Mouse (Mus musculus) liver, adult 2 months (tissue): Measurements from ENCODE around the gene Tmub1. TPM values are rescaled to one million over a fixed set of nuclear protein-coding genes. Genes with fewer than 3 reads are reported as not detected.

Experiments
- DNase-seq: peaks from one replicate; pipeline ENCODE4 v3.0.0-alpha.2; 2011; ENCODE audit warnings: low read depth, low spot score; ENCODE audit errors: extremely low read depth
- H3K27ac ChIP-seq: fragments of 200-500 bp; replicated peaks from 2 replicates; pipeline ENCODE4 v1.5.1; 2012; ENCODE audit warnings: low read depth, mild to moderate bottlenecking, control low read depth, inconsistent platforms, low read length; ENCODE audit not compliant: insufficient read depth
- H3K27me3 ChIP-seq: fragments of 200-500 bp; 2 replicates; pipeline ENCODE4 v1.6.1; 2012; ENCODE audit warnings: mild to moderate bottlenecking, moderate library complexity, low read length, inconsistent platforms; ENCODE audit not compliant: control insufficient read depth, insufficient read depth
- H3K36me3 ChIP-seq: fragments of 200-500 bp; 2 replicates; pipeline ENCODE4 v1.6.1; 2012; ENCODE audit warnings: low read length, inconsistent platforms; ENCODE audit not compliant: control insufficient read depth, insufficient read depth
- H3K4me1 ChIP-seq: fragments of 200-500 bp; 2 replicates; pipeline ENCODE4 v1.6.1; 2011; ENCODE audit warnings: low read length; ENCODE audit not compliant: control insufficient read depth, insufficient read depth
- H3K4me3 ChIP-seq: fragments of 200-500 bp; 2 replicates; pipeline ENCODE4 v1.5.1; 2011; ENCODE audit warnings: low read depth, mild to moderate bottlenecking, control low read depth, low read length, moderate library complexity; ENCODE audit not compliant: insufficient read depth
- H3K79me2 ChIP-seq: fragments of 200-500 bp; 2 replicates; pipeline ENCODE4 v1.6.1; 2012; ENCODE audit warnings: inconsistent platforms, mild to moderate bottlenecking, low read length, moderate library complexity; ENCODE audit not compliant: control insufficient read depth, insufficient read depth
- H3K9ac ChIP-seq: fragments of 200-500 bp; 2 replicates; pipeline ENCODE4 v1.6.1; 2012; ENCODE audit warnings: low read depth, mild to moderate bottlenecking, control low read depth, inconsistent platforms, low read length
- CTCF ChIP-seq: fragments of 200-500 bp; IDR thresholded peaks from 2 replicates; pipeline ENCODE4 v1.5.1; 2011; ENCODE audit warnings: low read depth, low read length, control low read depth
- POLR2A ChIP-seq: fragments of 200-500 bp; IDR thresholded peaks from 2 replicates; pipeline ENCODE4 v1.6.1; 2011; ENCODE audit warnings: low read length, control low read depth; ENCODE audit not compliant: insufficient read depth; ENCODE audit errors: extremely low read depth
- WGBS: fragments of 180-500 bp; shearing (Covaris S2); methylation state at CpG from one replicate; pipeline ENCODE4 v1.1.7; 2018; 5-methylcytosine and 5-hydroxymethylcytosine counted together
- polyA plus RNA-seq: library from polyadenylated mRNA; depleted of rRNA; stranded (reverse); fragments of >200 nt; gene quantifications from 2 replicates; pipeline ENCODE4 v1.2.3, GENCODE M21; 2012
- total RNA-seq: library from RNA; depleted of rRNA; stranded (reverse); fragments of >200 nt; gene quantifications from 2 replicates; pipeline ENCODE4 v1.2.3, GENCODE M21; 2014

Tmub1 gene
- total and polyA plus RNA-seq, 2 experiments = 5.2 to 30.7 TPM

DNA sequence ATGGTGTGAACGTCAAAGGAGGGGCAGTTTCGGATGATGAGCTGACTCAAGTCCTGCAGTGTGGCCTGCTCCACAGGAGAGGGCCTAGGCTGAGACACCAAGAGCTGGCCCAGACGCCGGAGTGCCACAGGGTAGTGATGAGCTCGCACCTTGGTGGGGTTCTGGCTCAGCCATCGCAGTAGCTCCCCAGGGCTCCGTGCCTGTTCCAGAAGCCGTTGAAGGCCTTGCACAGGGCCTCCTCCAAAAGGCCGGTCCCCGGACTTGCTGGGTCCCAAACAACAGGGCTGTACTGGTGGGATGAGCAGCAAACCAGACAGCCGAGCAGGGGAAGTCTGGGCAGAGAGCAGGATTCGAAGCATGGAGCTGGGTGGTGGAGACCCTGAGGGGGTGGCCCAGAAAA lies 3.7 kb downstream of the Tmub1 start:
- no peak for DNase-seq
- Histone ChIP-seq H3K27me3 (no peaks in the 10 kb centered on the region), H3K4me1 (peaks cover 17% of the 10 kb centered on the region), H3K27ac (no peak overlapping the region), H3K9ac (no peak overlapping the region; the same call in 1 of the 2 replicates), H3K4me3 (peak overlapping the region; percentile 8; the same call in 1 of the 2 replicates), H3K36me3 (no peaks in the 10 kb centered on the region; the same call in 1 of the 2 replicates), H3K79me2 (peaks cover 7% of the 10 kb centered on the region; the same call in 1 of the 2 replicates)
- TF ChIP-seq CTCF (no peak), POLR2A (no peak)
- 86% methylated on average over 12 of the region's 12 CpGs for WGBS

GRCm38 (mm10) chr5:24443204-24443603 lies 4.5 kb downstream of the Tmub1 start:
- DNase-seq = no peak
- Histone ChIP-seq H3K9ac (no peak overlapping the region), H3K27me3 (no peaks in the 10 kb centered on the region), H3K79me2 (peaks cover 7% of the 10 kb centered on the region; the same call in 1 of the 2 replicates), H3K4me3 (no peak overlapping the region), H3K27ac (no peak overlapping the region), H3K4me1 (peaks cover 17% of the 10 kb centered on the region), H3K36me3 (no peaks in the 10 kb centered on the region; the same call in 1 of the 2 replicates)
- TF ChIP-seq POLR2A = no peak
- no peak for TF ChIP-seq CTCF
- 92% methylated on average over 7 of the region's 7 CpGs for WGBS

DNA sequence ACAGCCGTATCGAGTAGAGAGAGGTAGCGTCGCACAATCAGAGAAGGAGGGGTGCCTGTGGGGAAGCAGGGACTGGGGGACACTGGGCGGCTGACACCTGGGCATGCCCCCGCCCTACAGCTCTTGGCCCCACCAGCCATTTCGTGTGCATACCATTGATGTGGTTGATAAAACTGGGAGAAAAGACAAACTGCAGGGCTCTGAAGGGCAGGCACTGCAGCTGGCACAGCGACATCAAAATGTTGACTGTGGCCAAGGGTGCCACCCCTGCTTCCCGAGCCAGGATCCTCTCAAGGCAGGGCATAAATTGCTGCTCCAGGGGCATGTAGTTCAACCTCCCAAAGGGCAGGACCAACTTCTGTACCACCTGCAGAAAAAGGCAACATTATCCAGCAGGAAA lies 5.6 kb downstream of the Tmub1 start:
- Histone ChIP-seq H3K27ac (no peak overlapping the region), H3K36me3 (peaks cover under 1% of the 10 kb centered on the region; the same call in 1 of the 2 replicates), H3K4me3 (no peak overlapping the region), H3K4me1 (peaks cover 17% of the 10 kb centered on the region), H3K9ac (no peak overlapping the region), H3K27me3 (no peaks in the 10 kb centered on the region), H3K79me2 (peaks cover 7% of the 10 kb centered on the region; the same call in 1 of the 2 replicates)
- TF ChIP-seq CTCF = no peak
- TF ChIP-seq POLR2A = no peak
- no peak for DNase-seq
- 69% methylated on average over 9 of the region's 9 CpGs for WGBS

GRCm38 (mm10) chr5:24441187-24441586 lies 6.5 kb downstream of the Tmub1 start:
- Histone ChIP-seq H3K4me3 (no peak overlapping the region), H3K27me3 (no peaks in the 10 kb centered on the region), H3K4me1 (peaks cover 11% of the 10 kb centered on the region), H3K79me2 (peaks cover 7% of the 10 kb centered on the region; the same call in 1 of the 2 replicates), H3K27ac (no peak overlapping the region), H3K9ac (no peak overlapping the region), H3K36me3 (peaks cover 5% of the 10 kb centered on the region; the same call in 1 of the 2 replicates)
- TF ChIP-seq POLR2A (no peak), CTCF (no peak)
- 93% methylated on average over 8 of the region's 8 CpGs for WGBS
- DNase-seq = no peak

DNA sequence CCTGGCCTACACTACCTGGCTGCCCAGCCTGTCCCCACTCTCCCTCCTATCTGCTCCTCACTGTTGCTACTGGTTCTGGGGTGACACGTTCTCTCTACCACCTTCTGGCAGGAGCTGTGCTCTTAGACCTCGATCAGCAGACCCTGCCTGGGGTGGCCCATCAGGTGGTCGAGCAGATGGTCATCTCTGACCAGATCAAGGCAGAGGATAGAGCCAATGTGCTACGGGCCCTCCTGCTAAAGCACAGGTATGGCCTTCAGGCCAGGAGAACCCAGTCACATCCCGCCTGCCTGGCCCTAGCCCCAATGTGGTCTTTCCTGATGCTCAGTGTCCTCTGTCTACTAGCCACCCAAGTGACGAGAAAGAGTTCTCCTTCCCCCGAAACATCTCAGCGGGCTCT lies 13.7 kb downstream of the Tmub1 start:
- H3K79me2 ChIP-seq = no peaks in the 10 kb centered on the region
- no peaks in the 10 kb centered on the region for H3K4me1 ChIP-seq
- WGBS = 94% methylated on average over 8 of the region's 8 CpGs
- no peaks in the 10 kb centered on the region for H3K27me3 ChIP-seq
- no peak overlapping the region for H3K4me3 ChIP-seq
- no peak overlapping the region for H3K9ac ChIP-seq
- peaks cover 24% of the 10 kb centered on the region; the same call in 1 of the 2 replicates for H3K36me3 ChIP-seq
- H3K27ac ChIP-seq = no peak overlapping the region
- no peak for DNase-seq
- TF ChIP-seq POLR2A = no peak
- TF ChIP-seq CTCF = no peak

DNA sequence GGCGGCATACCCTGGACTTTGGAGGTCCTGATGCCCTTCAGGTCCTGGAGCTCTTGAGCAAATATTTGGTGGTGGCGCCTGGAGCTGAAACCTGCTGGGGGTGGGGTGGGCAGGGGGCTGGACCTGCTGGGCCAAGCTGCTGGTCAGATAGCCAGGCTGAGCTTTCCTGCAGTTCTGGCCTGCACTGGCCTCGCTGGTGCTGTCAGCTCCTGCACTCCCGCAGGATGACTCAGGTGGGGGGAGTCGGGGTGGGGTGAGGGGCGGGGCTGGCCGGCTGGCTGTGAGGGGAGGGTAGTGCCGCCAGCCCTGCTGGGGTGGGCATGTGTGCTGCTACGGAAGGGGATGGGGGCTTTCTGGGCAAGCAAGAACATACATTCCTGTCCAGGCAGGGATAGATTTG lies 19.1 kb downstream of the Tmub1 start:
- Histone ChIP-seq H3K36me3 (peaks cover 12% of the 10 kb centered on the region; the same call in 1 of the 2 replicates), H3K9ac (peak overlapping the region; percentile 78), H3K79me2 (peaks cover 4% of the 10 kb centered on the region; the same call in 1 of the 2 replicates), H3K27me3 (no peaks in the 10 kb centered on the region), H3K4me3 (peak overlapping the region; percentile 89), H3K4me1 (peaks cover 8% of the 10 kb centered on the region; the same call in 1 of the 2 replicates), H3K27ac (peak overlapping the region; percentile 72)
- 19% methylated on average over 8 of the region's 9 CpGs for WGBS
- no peak for DNase-seq
- TF ChIP-seq POLR2A = no peak
- TF ChIP-seq CTCF = no peak
